Mouse (Mus musculus) bone marrow macrophage, adult 2 months (primary cell): ENCODE measurements around the gene Csf2. TPM values are rescaled to one million over a fixed set of nuclear protein-coding genes. Genes with fewer than 3 reads are reported as not detected.

Experiments
- H3K27ac ChIP-seq: 2 replicates; pipeline ENCODE4 v1.5.1; 2012; ENCODE audit warnings: low read depth, low read length; ENCODE audit not compliant: insufficient read depth
- H3K4me1 ChIP-seq: 2 replicates; pipeline ENCODE4 v1.6.1; 2012; ENCODE audit warnings: low read length; ENCODE audit not compliant: control insufficient read depth, insufficient read depth
- H3K4me3 ChIP-seq: 2 replicates; pipeline ENCODE4 v1.5.1; 2012; ENCODE audit warnings: mild to moderate bottlenecking, low read length, moderate library complexity; ENCODE audit not compliant: insufficient read depth
- CTCF ChIP-seq: IDR thresholded peaks from 2 replicates; pipeline ENCODE4 v1.5.1; 2012; ENCODE audit warnings: low read depth, mild to moderate bottlenecking, low read length, moderate library complexity
- POLR2A ChIP-seq: IDR thresholded peaks from 2 replicates; pipeline ENCODE4 v1.6.1; 2012; ENCODE audit warnings: mild to moderate bottlenecking, low read depth, low read length, borderline replicate concordance
- polyA plus RNA-seq: library from polyadenylated mRNA; stranded (reverse); fragments of >200 nt; gene quantifications from 2 replicates; pipeline ENCODE4 v1.2.4, GENCODE M21; 2012; ENCODE audit not compliant: missing spikeins, insufficient read depth, insufficient read length

The Csf2 gene
- polyA plus RNA-seq, 1 experiment, result not detected

DNA sequence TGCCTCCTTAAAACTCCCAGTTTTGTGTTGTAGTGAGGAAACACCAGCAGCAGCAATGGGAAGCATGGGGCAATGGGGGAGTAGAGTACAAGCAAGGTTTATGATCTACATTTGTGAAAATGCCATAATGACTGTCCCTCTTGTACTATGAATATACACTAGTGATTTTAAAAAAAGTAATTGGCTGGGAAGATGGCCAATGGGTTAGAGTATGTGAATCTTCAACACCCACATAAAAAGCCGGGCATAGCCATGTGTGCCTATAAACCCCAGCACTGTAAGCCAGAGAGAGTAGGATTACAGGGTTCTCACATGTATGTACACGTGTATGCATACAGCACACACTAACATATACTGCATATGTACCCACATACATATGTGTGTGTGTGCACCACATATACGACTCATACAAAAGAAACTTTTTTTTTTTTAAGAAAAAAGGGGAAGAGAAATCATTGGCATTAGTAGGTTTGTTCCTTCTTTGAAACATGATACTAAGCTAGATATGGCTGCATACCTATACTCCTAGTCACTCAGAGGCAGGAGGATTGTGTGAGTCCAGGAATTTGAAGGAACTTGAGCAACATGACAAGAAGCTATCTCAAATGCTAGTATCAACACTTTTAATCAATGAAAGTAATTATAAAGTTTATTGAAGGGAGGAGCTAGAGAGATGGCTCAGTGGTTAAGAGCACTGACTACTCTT lies 19.9 kb upstream of the Csf2 start:
- H3K4me3 ChIP-seq, result no peak overlapping the region
- H3K27ac ChIP-seq, result no peak overlapping the region
- no peaks in the 10 kb centered on the region for H3K4me1 ChIP-seq
- no peak for TF ChIP-seq CTCF
- TF ChIP-seq POLR2A, result no peak

DNA sequence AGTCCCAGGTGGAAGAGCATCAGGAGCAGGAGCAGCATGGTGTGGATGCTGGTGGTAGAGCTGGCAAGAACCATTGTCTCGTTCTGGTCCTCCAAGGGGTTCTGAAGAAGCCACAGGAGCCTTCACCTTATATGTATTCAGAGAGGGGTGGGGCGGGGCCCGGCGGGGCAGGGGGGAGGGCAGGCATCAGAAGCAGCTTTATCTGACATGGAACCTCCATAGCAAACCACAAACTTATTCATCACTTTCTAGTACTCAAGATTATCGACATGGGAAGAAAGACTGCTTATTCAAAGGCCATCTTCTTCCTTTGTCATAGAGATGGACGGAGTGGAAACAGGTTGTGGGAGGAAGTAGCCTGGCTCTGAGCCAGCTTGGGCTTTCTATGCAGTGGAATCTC lies 17.7 kb upstream of the Csf2 start, which contains the start of gene Il3:
Gene Il3 (minus strand): TSS at position 101 of the 400 bp plus-strand sequence.
- Histone ChIP-seq H3K27ac (no peak within 1 kb of the TSS), H3K4me1 (no peaks in the 10 kb centered on the region), H3K4me3 (no peak within 1 kb of the TSS)
- TF ChIP-seq CTCF (no peak), POLR2A (no peak)

DNA sequence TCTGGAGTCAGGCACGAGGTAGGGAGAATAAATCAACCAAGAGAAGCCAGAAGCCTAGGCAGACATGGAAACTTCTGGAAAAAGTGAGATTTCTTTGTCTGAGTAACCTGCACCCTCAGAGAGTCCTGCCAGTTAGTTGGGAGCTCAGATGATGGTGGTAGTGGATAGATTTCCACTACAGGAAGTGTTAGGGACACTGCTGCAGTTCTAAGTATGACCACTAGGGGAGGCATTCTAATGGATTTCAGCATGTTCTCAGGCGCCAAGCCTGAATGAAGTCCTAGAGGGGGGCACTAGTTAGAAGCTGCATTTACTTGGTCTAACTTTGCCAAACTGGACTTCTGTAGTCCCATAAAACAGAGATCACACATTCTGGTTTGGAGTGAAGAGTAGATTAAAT lies 15.1 kb upstream of the Csf2 start:
- Histone ChIP-seq H3K4me3 (no peak overlapping the region), H3K4me1 (no peaks in the 10 kb centered on the region), H3K27ac (no peak overlapping the region)
- no peak for TF ChIP-seq CTCF
- no peak for TF ChIP-seq POLR2A

DNA sequence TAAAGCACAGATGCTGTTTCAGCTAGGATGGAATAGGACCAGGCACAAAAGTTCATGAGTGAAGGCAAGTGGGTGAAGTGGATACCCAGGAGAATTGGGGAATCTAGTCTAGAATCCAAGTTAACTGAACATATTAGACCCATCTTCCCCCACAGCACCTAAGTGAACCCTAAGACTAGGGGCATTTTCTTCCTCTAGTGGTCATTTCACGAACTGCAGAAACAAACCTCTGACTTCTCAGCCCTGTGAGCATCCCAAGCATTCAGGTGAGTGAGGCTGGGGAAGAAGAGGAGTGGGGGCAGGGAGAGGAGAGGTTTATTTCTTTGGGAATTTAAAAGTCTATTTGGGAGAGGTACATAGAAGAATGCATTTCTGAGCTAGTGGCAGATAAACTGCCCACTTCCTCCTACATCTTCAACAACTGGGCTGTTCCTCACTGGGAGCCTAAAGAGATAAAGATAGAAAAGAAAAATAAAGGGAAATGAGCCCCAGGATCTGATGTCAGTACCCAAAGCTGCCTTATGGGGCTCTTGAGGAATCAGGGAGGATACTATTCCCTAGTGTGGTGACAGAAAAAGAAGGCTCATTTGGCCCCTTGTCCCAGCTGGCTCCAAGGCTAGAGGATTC lies 14.1 kb upstream of the Csf2 start:
- no peak overlapping the region for H3K27ac ChIP-seq
- H3K4me1 ChIP-seq, result no peaks in the 10 kb centered on the region
- H3K4me3 ChIP-seq, result no peak overlapping the region
- TF ChIP-seq CTCF, result no peak
- TF ChIP-seq POLR2A, result no peak

DNA sequence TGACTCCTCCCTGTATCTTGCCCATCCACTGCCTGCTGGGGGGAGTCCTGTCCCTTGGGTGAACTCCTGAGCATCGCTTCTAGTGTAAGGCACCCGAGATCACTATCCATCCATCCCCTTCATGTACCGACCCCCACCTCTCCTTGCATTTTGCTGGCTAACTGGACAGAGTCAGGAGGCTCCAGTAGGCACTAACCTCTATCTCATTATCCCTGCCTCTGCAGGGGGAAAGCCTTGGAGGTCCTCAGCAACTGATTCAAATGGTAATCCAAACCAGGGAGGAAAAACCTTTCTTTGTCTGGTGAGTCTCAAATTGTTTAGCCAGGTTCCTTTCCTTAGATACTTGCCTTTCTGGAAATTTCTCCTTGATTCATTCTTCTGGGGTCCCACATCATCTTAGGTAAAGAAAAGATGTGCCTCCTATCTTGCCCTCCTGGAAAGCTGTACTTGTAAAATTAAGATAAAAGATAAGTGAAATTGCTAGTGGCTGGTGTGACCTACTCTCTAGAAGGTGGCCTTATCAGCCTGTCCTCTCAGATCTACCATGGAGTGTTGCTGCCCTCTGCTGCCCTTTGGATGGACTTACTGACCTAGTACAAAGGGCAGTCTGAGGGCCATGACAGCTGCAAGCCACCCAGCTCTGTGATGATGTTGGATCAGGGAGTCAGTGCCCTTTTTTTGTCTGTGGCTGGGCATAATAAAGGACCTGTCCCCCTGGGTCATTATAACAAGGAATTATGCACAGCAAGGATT lies 7.3 kb upstream of the Csf2 start:
- TF ChIP-seq POLR2A (no peak), CTCF (0 out of 2 replicates have a peak, but pooled peaks have one; percentile 16)
- H3K27ac ChIP-seq, result no peak overlapping the region
- H3K4me3 ChIP-seq, result no peak overlapping the region

DNA sequence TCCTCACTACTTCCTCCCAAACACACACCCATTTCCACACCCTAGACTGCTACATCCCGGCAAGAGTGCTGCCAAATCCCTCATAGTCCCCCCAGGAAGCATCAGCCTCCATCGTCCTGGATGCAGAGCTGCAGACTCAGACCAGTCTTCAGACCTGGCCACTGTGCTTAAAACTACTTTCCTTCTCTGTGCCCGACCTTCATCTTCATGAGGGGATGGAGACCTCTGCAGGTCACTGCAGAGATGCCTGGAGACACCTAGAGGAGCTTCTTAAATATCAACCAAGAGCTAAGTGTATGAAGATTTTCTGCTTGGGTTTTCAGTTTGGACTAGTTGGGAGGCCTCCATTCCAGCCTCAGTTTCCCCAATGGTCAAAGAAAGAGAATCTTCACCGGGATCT lies 4.6 kb upstream of the Csf2 start:
- TF ChIP-seq CTCF (peak; percentile 33; the same call in 1 of the 2 replicates), POLR2A (no peak)
- H3K27ac ChIP-seq, result no peak overlapping the region
- no peak overlapping the region for H3K4me3 ChIP-seq
- peaks cover 7% of the 10 kb centered on the region for H3K4me1 ChIP-seq

More for the DNA sequence above, 7.3 kb upstream of the Csf2 start:
- peaks cover 2% of the 10 kb centered on the region for H3K4me1 ChIP-seq

DNA sequence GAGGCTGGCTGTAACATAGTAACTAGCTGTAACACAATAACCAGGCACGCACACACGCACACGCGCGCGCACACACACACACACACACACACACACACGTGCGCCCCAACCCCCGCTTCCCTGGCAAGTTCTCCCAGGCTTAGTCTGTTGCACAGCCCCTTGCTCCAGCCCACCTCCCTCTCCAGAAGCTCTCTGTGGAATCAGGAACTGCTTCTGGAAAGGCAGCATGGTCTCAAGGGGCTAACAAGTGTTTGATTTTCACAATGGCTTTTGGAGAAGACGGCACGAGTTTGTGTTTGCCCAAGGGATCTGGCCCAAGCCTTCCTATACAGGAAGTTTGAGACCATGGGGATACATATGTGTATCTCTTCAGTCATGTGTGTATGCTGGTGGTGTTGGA lies 1.1 kb upstream of the Csf2 start:
- no peak for TF ChIP-seq CTCF
- no peak for TF ChIP-seq POLR2A
- Histone ChIP-seq H3K27ac (no peak overlapping the region), H3K4me3 (no peak overlapping the region), H3K4me1 (peaks cover 7% of the 10 kb centered on the region)

DNA sequence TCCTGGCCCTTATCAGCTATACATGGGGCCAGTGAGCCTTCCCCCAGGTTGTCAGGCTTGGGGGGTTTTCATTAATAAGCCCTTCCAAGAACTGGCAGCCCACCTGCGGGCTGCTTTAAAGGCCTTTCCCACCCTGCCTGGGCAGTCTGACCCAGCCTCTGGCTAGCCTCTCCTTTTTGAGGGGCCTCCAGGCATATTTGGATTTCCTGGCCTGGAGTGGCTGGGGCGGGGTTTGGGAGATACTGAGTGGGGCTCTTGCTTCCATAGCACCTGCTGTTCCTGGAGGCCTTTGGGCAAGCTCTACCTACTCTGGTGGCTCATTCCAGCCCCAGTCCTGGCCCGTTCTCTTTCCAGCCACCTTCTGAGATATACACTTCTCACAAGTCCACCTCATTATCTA lies 281 bp upstream of the Csf2 start:
- peaks cover 7% of the 10 kb centered on the region for H3K4me1 ChIP-seq
- no peak overlapping the region for H3K4me3 ChIP-seq
- no peak for TF ChIP-seq CTCF
- TF ChIP-seq POLR2A, result no peak
- H3K27ac ChIP-seq, result no peak overlapping the region

DNA sequence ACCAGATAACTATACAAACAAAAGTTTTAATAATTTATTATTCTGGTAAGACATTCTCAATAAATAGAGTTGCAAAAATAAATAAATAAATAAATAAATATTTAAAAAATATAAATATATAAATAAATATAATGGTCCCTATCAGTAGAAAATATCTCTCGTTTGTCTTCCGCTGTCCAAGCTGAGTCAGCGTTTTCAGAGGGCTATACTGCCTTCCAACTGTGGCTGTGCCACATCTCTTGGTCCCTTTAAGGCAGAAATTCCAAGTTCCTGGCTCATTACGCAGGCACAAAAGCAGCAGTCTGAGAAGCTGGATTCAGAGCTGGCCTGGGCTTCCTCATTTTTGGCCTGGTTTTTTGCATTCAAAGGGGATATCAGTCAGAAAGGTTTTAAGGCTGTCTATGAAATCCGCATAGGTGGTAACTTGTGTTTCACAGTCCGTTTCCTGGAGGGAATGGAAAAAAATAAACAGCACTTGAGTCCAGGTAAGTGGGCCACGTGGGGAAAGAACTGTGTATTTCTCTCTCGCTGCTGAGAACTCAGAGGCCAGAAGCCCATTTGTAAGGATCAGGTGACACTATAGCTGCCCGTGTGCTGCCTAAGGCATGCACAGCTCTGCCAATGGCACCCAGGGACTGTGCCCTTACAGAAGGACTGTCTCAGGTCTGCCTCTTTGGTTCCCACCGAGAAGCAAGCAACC lies 2.1 kb downstream of the Csf2 start:
- TF ChIP-seq CTCF (no peak), POLR2A (no peak)
- Histone ChIP-seq H3K4me1 (peaks cover 7% of the 10 kb centered on the region), H3K27ac (no peak overlapping the region), H3K4me3 (no peak overlapping the region)
